Mouse (Mus musculus): ENCODE data around the gene Ppil6. TPM values are rescaled to one million over a fixed set of nuclear protein-coding genes. Genes with fewer than 3 reads are reported as not detected.
A peak's percentile ranks its signal among the peaks of the same experiment; 100 is the strongest.

The Ppil6 gene
- total RNA-seq, 2 experiments from 2014 or later, result not detected

DNA sequence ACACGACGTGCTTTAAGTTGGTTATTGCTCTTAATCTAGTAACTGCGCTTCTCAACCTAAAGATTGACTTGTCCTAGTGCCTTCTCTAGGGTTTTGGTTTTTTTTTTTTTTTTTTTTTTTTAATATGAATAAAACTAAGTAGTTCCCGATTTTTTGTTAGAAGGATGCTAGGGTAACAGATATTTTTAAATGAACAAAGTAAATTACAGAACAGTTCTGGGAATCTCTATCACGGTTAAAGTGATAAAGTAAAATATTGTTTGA, 30.1 kb downstream of the Ppil6 start:
- ATAC-seq (replicated peaks; ENCODE audit: poor library complexity, severe bottlenecking), result no peak

- peak; percentile 14; the same call in 1 of the 2 replicates for ATAC-seq (replicated peaks; ENCODE audit: poor library complexity, severe bottlenecking)
Observed at GRCm38 (mm10) chr10:41523386-41523785, 33.1 kb downstream of the Ppil6 start.

DNA sequence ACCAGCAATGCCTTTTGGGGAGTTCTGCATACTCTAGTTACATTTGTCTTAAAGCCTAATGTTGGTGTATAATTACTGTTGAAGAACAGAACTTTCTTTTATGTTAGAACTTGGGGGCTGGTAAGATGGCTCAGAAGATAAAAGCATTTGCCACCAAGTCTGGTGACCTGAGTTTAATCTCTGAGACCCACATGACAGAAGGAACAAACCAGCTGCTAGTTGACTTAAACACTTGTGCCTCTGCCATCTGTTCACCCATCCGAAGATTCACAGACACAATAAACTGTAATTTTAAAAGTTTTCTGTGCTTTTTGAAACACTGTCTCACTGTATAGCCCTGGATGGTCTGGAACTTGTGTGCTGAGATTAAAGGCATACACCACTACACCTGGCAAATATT, 35.5 kb downstream of the Ppil6 start:
- no peak for ATAC-seq (replicated peaks; ENCODE audit: poor library complexity, severe bottlenecking)

DNA sequence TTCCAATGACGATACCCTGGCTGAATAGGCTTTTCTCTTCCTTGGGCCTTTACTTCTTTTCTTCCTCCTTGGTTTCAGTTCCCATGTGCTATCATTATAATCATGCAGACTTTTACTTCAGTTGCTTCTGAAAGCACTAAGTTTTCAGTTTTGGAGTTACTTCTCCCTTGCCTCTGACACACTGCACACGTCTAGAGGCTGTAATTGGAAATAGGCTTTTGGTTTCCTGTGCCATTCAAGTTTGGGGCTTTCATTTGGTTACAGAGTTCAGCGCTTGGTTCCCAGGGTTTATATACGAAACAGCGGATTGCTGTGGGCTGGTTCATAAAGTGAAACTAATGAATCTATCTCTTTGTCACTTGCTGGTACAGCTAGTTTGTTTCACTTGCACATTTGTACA, 39.7 kb downstream of the Ppil6 start:
- ATAC-seq (replicated peaks; ENCODE audit: poor library complexity, severe bottlenecking), result peak; percentile 89

- no peak for ATAC-seq (replicated peaks; ENCODE audit: poor library complexity, severe bottlenecking)
Observed at GRCm38 (mm10) chr10:41535991-41536390, 45.8 kb downstream of the Ppil6 start.

- no peak for ATAC-seq (replicated peaks; ENCODE audit: poor library complexity, severe bottlenecking)
Observed at GRCm38 (mm10) chr10:41536714-41537113, 46.5 kb downstream of the Ppil6 start.

DNA sequence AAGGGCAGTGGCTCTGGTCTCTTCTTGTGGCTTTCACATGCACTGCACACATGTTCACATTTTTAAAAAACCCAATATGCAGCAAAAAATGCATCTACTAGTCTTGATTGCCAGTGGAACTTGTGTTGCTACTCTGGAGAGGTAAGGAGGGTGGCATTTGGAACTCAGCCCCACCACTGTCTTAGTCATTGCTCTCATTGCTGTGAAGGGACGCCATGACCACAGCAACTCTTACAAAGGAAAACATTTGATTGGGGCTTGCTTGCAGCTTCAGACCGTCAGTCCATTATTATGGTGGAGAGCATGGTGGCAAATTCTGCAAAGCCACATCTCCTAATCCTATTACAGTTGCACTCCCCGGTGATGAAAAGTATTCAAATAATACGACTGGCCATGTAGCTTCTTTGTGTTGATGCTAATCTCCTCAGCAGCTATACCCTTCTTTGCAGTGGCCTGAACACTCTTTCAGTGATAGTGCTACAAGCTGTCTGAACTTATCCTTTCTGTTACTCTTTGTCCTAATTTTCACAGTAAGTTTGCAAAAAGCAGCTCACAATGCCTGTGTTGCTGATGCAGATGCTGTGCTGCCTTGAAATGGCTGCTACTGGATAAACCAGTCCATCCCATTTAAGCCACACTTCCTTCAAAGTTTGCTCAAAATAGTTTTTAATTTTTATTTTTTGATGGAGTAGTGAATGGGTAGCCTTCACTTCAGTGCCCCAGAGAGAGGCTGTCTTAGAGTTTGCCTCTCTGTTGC, 47.2 kb downstream of the Ppil6 start:
- no peak for ATAC-seq (replicated peaks; ENCODE audit: poor library complexity, severe bottlenecking)

GRCm38 (mm10) chr10:41537983-41538330, 47.7 kb downstream of the Ppil6 start:
- no peak for ATAC-seq (replicated peaks; ENCODE audit: poor library complexity, severe bottlenecking)

DNA sequence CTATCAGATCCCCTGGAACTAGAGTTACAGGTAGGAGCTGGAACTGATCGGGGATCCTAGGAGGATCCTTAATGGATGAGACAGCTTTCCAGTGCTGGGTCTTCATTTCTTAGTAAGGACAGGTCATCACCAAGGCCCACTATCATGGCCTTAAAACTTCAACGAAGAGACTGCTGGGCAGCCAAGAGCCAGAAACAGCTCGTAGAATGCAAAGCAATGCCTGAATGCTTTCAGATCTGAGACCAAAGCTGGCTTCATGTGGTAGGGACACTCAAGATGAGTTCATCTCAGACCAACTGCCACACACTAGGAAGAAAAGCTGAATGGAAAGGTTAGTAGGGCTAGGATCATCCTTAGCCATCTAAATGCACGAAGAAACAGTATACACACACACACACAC, 48.7 kb downstream of the Ppil6 start:
- no peak for ATAC-seq (replicated peaks; ENCODE audit: poor library complexity, severe bottlenecking)

DNA sequence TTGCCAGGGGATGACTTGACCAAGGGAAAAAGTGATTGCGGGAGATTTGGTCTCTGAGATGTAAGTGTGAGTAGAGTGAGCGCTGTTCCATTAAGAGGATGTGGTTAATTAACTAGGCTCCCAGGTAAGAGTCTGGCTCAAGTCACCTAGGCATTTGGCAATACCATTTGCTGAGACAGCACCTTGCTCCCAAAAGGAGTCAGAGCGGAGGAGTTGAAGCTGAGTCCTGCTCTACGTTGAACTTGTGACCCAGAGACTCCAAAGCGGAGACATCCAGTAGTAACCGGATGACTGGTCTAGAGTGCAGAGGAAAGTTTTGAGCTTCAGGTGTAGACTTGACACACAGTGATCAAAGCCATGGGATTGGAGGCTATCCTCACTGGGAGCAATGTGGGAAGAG, 51.8 kb downstream of the Ppil6 start:
- no peak for ATAC-seq (replicated peaks; ENCODE audit: poor library complexity, severe bottlenecking)

DNA sequence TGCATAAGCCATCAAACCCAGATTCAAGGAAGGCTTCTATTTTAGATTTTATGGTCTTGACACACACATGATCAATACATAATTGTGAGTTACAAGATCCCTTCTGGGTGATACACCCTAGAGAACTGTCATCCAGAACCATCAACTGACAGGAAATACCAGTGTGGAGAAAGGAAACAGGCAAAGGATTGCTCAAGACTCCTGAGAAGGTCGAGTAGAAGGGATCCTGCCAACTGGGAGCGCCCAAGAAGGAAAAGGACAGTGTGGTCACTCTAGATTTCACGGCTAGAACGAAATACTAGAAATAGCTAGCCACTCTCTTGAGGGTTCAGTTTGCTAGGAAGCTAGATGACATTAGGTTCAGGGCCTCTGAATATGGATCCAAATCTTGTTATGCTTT, 53.2 kb downstream of the Ppil6 start:
- ATAC-seq (replicated peaks; ENCODE audit: poor library complexity, severe bottlenecking), result peak; percentile 55

- ATAC-seq (replicated peaks; ENCODE audit: poor library complexity, severe bottlenecking), result no peak
Observed at GRCm38 (mm10) chr10:41543844-41544243, 53.6 kb downstream of the Ppil6 start.

DNA sequence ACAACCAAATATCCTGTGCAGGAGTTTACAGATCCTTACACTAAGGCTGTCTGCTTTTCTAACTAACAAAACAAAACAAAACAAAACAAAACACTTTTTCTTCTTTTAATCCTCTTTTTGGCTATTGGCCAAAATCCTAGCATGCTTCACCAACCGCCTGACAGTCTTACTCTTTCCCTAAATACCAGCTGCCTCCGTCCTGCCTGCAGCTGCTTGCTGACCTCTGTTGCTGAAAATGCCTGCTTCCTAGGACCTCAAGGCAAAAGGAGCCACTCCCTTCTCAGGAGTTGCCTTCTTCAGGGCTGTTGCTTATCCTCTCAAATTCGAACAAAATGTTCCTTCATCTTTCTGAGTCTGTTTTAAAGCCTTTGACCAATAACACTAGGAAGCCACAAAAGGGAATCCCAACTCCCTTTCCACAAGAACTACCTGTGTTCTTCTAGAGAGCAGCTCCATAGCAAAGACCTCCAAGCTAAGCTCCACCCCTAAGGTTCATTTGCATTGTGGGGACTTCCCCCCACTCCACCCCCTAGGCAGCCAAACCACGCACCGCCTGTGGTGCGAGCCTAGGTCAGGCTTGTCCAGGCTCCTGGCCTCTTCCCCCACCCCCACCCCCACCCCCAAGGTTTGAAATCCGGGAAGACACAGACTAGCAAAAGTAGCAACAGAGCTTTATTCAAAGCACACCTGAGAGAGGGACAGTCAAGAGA, 54.4 kb downstream of the Ppil6 start:
- ATAC-seq (replicated peaks; ENCODE audit: poor library complexity, severe bottlenecking), result peak; percentile 77

- ATAC-seq (replicated peaks; ENCODE audit: poor library complexity, severe bottlenecking), result no peak
Observed at GRCm38 (mm10) chr10:41545224-41545755, 55.1 kb downstream of the Ppil6 start.

GRCm38 (mm10) chr10:41546396-41547165, 56.3 kb downstream of the Ppil6 start:
- no peak for ATAC-seq (replicated peaks; ENCODE audit: poor library complexity, severe bottlenecking)

GRCm38 (mm10) chr10:41550711-41551110, 60.5 kb downstream of the Ppil6 start:
- ATAC-seq (replicated peaks; ENCODE audit: poor library complexity, severe bottlenecking), result no peak

DNA sequence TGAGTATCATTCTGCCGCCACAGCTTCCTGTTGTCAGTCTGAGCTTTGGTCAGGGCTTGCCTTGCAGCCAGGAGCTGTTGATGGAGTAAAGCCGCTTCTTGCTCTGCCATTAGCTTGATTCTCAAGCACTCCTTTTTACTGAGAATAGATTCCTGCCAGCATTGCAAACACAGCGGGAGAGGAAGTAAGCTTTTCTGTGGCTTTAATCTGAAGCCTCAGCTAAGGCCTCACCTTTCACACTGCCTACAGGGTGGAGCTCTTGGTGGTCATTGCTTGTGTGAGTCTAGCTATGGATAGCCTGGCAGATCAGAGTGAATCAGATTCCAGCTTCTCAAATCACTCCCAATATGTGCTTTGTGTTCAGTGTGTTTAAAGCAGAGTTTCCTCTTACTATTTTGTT, 62.1 kb downstream of the Ppil6 start:
- peak; percentile 84 for ATAC-seq (replicated peaks; ENCODE audit: poor library complexity, severe bottlenecking)

DNA sequence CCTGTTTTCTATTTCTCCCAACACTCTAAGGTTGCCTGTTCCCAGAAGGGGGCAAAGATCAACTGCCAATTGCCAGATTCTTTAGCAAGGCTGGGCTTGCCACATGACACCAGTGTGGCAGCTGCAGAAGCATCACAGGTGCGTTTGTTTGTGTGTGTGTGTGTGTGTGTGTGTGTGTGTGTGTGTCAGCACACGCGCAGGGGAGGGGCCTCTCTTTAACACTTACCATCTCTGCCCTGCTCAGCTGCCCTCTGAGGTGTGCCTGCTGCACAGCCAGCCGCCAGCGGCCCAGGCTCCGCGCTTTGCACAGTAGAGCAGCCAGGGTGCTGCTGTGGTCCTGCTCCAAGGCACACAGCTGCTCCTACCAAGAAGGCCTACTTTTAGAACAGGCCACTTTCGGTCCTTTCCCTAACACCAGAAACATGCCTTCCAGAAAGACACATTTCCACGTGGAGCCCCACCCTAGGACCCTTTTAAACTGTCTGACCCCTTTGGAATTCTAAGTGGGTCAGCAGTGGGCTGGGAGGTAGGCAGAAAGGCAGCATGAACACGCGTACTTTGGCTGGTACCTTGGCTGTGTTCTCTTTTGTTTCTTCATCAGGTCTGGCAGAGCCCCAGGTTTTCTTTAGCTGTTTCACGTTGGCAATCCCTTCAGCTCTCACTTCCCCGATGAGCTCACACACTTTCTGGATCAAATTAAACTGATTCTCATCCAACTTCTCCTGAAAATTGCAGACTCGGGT, 62.8 kb downstream of the Ppil6 start:
- ATAC-seq (replicated peaks; ENCODE audit: poor library complexity, severe bottlenecking), result peak; percentile 35; the same call in 1 of the 2 replicates

DNA sequence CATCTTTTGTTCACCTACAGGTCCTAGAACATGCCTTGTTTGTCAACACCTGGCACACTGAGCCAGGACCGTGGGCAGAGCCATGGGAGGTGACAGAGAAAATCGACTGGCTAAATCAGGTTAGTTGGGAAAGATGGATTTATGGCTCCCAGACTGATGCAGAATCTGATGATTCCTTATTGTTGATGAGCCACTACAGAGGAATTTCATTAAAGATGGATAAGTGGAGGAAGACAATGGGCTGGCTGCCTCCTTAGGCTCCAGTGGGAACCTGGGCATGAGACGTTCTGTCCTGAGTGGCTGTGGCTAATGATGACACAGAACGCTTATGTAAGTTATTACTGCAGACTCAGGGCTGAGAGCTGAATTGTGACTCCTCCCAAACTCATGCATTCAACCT, 63.5 kb downstream of the Ppil6 start:
- ATAC-seq (replicated peaks; ENCODE audit: poor library complexity, severe bottlenecking), result no peak

DNA sequence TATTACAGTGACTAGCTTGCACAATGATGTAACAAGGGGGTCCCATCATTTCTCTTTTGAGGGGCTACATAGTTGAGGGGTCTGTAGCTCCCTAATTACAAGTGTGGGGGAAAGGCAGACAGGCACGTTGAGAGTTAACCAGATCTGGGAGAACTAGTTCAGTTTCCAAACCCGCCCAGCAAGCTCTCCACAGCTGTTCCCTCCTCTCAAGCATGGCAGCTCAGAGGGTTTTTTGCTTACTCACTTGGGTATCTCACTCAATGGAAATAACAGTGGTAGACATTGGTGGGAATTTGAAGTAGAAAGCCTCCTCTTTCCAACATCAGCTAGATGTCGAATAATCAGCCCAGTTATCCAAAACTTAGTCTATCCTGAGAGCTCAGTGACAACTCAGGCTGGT, 64.8 kb downstream of the Ppil6 start:
- no peak for ATAC-seq (replicated peaks; ENCODE audit: poor library complexity, severe bottlenecking)

- ATAC-seq (replicated peaks; ENCODE audit: poor library complexity, severe bottlenecking), result no peak
Observed at GRCm38 (mm10) chr10:41558401-41558800, 68.2 kb downstream of the Ppil6 start.
